Mouse (Mus musculus): ENCODE data around the gene Ap1b1. TPM values are rescaled to one million over a fixed set of nuclear protein-coding genes. Genes with fewer than 3 reads are reported as not detected.

Gene Ap1b1
- total and polyA plus RNA-seq, 3 experiments, result 38.6 to 57.8 (median 44.2) TPM

GRCm38 (mm10) chr11:4987487-4987852 is 846 bp downstream of the Ap1b1 start:
- H3K9me3 ChIP-seq (replicated peaks; ENCODE audit: low read length), result no peaks in the 10 kb centered on the region
- no peak for DNase-seq (ENCODE audit: extremely low read depth)
- peaks cover 0 to 20% of the 10 kb centered on the region in 2 experiments for H3K36me3 ChIP-seq (replicated peaks in 1 of 2; ENCODE audit: control insufficient read depth in 1 of 2, insufficient read depth in 1 of 2, low read length in 1 of 2)
- dilution Hi-C loops (cut with MboI; ENCODE audit: extremely low pct_ligation_motif_present, extremely low pct_unique_long_range_greater_than_20kb, low sequenced_read_pairs), result no loop called here
- H3K4me3 ChIP-seq (replicated peaks in 1 of 3; ENCODE audit: low read depth in 2 of 3, low read length in 2 of 3, poor library complexity in 1 of 3), result peak overlapping the region; percentile 77 to 86 (median 81)
- peak overlapping the region; percentile 52 for H3K4me2 ChIP-seq (ENCODE audit: insufficient read depth, low read depth, poor library complexity, severe bottlenecking)
- peaks cover 5% of the 10 kb centered on the region for H3K27me3 ChIP-seq (replicated peaks)
- H3K79me2 ChIP-seq (replicated peaks; ENCODE audit: control insufficient read depth, extremely low read depth, insufficient read depth, poor library complexity, severe bottlenecking), result no peaks in the 10 kb centered on the region
- H3K9ac ChIP-seq (ENCODE audit: insufficient read depth, low read depth), result peak overlapping the region; percentile 82
- TF ChIP-seq TBP (conservative IDR thresholded peaks at IDR 0.05; ENCODE audit: low read depth, low read length) (no peak), ETS1 (conservative IDR thresholded peaks at IDR 0.05; ENCODE audit: low read depth, low read length) (no peak), MAZ (IDR thresholded peaks at IDR 0.05; ENCODE audit: low read depth, low read length) (no peak), UBTF (IDR thresholded peaks at IDR 0.05; ENCODE audit: low read depth, low read length) (no peak), MAX (IDR thresholded peaks at IDR 0.05; ENCODE audit: low read length) (no peak), BHLHE40 (IDR thresholded peaks at IDR 0.05; ENCODE audit: low read depth, low read length) (no peak), USF2 (conservative IDR thresholded peaks at IDR 0.05; ENCODE audit: low read depth, low read length) (no peak), MEF2A (IDR thresholded peaks at IDR 0.05; ENCODE audit: borderline replicate concordance, low read depth, low read length) (no peak), NELFE (IDR thresholded peaks at IDR 0.05; ENCODE audit: low read depth, low read length) (no peak), KAT2A (IDR thresholded peaks at IDR 0.05; ENCODE audit: insufficient replicate concordance, low read length) (no peak), ZKSCAN1 (IDR thresholded peaks at IDR 0.05; ENCODE audit: borderline replicate concordance, low read depth, low read length) (no peak), USF1 (IDR thresholded peaks at IDR 0.05; ENCODE audit: low read depth, low read length) (no peak), CHD1 (IDR thresholded peaks at IDR 0.05; ENCODE audit: low read depth, low read length) (no peak)
- in situ Hi-C loops (cut with MboI; ENCODE audit: low pct_ligation_motif_present, low pct_unique_long_range_greater_than_20kb, low sequenced_read_pairs), result no loop called here
- H3K4me1 ChIP-seq (ENCODE audit: control insufficient read depth in 1 of 2, insufficient read depth in 2 of 2), result peaks cover 11 to 37% of the 10 kb centered on the region in 2 experiments
- H3K27ac ChIP-seq (ENCODE audit: insufficient read depth, low read depth), result no peak overlapping the region

- Histone ChIP-seq H3K9ac (ENCODE audit: insufficient read depth, low read depth) (no peak overlapping the region), H3K4me3 (replicated peaks in 1 of 3; ENCODE audit: low read depth in 2 of 3, low read length in 2 of 3, poor library complexity in 1 of 3) (no peak overlapping the region), H3K27me3 (replicated peaks) (peaks cover 3% of the 10 kb centered on the region), H3K4me1 (ENCODE audit: control insufficient read depth in 1 of 2, insufficient read depth in 2 of 2) (peaks cover 11 to 33% of the 10 kb centered on the region in 2 experiments), H3K27ac (ENCODE audit: insufficient read depth, low read depth) (no peak overlapping the region), H3K79me2 (replicated peaks; ENCODE audit: control insufficient read depth, extremely low read depth, insufficient read depth, poor library complexity, severe bottlenecking) (no peaks in the 10 kb centered on the region), H3K4me2 (ENCODE audit: insufficient read depth, low read depth, poor library complexity, severe bottlenecking) (no peak overlapping the region), H3K9me3 (replicated peaks; ENCODE audit: low read length) (no peaks in the 10 kb centered on the region), H3K36me3 (replicated peaks in 1 of 2; ENCODE audit: control insufficient read depth in 1 of 2, insufficient read depth in 1 of 2, low read length in 1 of 2) (peaks cover 0 to 27% of the 10 kb centered on the region in 2 experiments)
- in situ Hi-C loops (cut with MboI; ENCODE audit: low pct_ligation_motif_present, low pct_unique_long_range_greater_than_20kb, low sequenced_read_pairs), result no loop called here
- TF ChIP-seq MEF2A (IDR thresholded peaks at IDR 0.05; ENCODE audit: borderline replicate concordance, low read depth, low read length) (no peak), TBP (conservative IDR thresholded peaks at IDR 0.05; ENCODE audit: low read depth, low read length) (no peak), GABPA (IDR thresholded peaks at IDR 0.05; ENCODE audit: insufficient replicate concordance, low read depth, low read length) (no peak), NRF1 (IDR thresholded peaks at IDR 0.05; ENCODE audit: low read depth, low read length) (no peak), TCF12 (IDR thresholded peaks at IDR 0.05; ENCODE audit: low read depth, low read length) (no peak), KAT2A (IDR thresholded peaks at IDR 0.05; ENCODE audit: insufficient replicate concordance, low read length) (no peak), ZKSCAN1 (IDR thresholded peaks at IDR 0.05; ENCODE audit: borderline replicate concordance, low read depth, low read length) (no peak), PAX5 (IDR thresholded peaks at IDR 0.05; ENCODE audit: low read length) (no peak), JUND (conservative IDR thresholded peaks at IDR 0.05; ENCODE audit: low read depth, low read length) (no peak)
- DNase-seq (ENCODE audit: extremely low read depth), result peak; percentile 43
- dilution Hi-C loops (cut with MboI; ENCODE audit: extremely low pct_ligation_motif_present, extremely low pct_unique_long_range_greater_than_20kb, low sequenced_read_pairs), result no loop called here
Observed at GRCm38 (mm10) chr11:4989187-4989586, 2.6 kb downstream of the Ap1b1 start.

Measured in CH12.LX (cell line).